Mouse (Mus musculus): Measurements from ENCODE around the gene Adgre1. TPM values are rescaled to one million over a fixed set of nuclear protein-coding genes. Genes with fewer than 3 reads are reported as not detected.

The Adgre1 gene
- polyA plus RNA-seq, 1 experiment from 2014 or later: 6.0 TPM

- Histone ChIP-seq H3K9me3 (ENCODE audit: low read length) (no peaks in the 10 kb centered on the region), H3K27me3 (replicated peaks; ENCODE audit: insufficient read depth, low read length) (no peaks in the 10 kb centered on the region), H3K4me1 (ENCODE audit: insufficient read depth, low read depth, low read length) (no peaks in the 10 kb centered on the region), H3K4me2 (replicated peaks; ENCODE audit: low read depth, low read length) (no peak overlapping the region), H3K27ac (ENCODE audit: low read length) (no peak overlapping the region), H3K36me3 (ENCODE audit: insufficient read depth, low read length) (no peaks in the 10 kb centered on the region), H3K9ac (replicated peaks; ENCODE audit: low read depth) (no peak overlapping the region), H3K4me3 (ENCODE audit: low read depth, low read length) (no peak overlapping the region)
- no peak for TF ChIP-seq CTCF (IDR thresholded peaks at IDR 0.05)
- TF ChIP-seq EP300 (IDR thresholded peaks at IDR 0.05): no peak
- WGBS: 51% methylated on average over 4 of the region's 4 CpGs
- DNase-seq (ENCODE audit: low spot score) (no peak), ATAC-seq (no peak)
These were observed 16.9 kb upstream of the Adgre1 start for GRCm38 (mm10) chr17:57341568-57341967.

GRCm38 (mm10) chr17:57344029-57344707 lies 14.3 kb upstream of the Adgre1 start:
- TF ChIP-seq CTCF (IDR thresholded peaks at IDR 0.05) (no peak), EP300 (IDR thresholded peaks at IDR 0.05) (no peak)
- Histone ChIP-seq H3K9ac (replicated peaks; ENCODE audit: low read depth) (no peak overlapping the region), H3K36me3 (ENCODE audit: insufficient read depth, low read length) (no peaks in the 10 kb centered on the region), H3K4me2 (replicated peaks; ENCODE audit: low read depth, low read length) (no peak overlapping the region), H3K27me3 (replicated peaks; ENCODE audit: insufficient read depth, low read length) (no peaks in the 10 kb centered on the region), H3K9me3 (ENCODE audit: low read length) (no peaks in the 10 kb centered on the region), H3K4me3 (ENCODE audit: low read depth, low read length) (no peak overlapping the region), H3K27ac (ENCODE audit: low read length) (no peak overlapping the region), H3K4me1 (ENCODE audit: insufficient read depth, low read depth, low read length) (no peaks in the 10 kb centered on the region)
- no peak for ATAC-seq
- DNase-seq (ENCODE audit: low spot score): no peak
- 65% methylated on average over 2 of the region's 2 CpGs for WGBS

- peak; percentile 58 for DNase-seq (ENCODE audit: low spot score)
- Histone ChIP-seq H3K36me3 (ENCODE audit: insufficient read depth, low read length) (no peaks in the 10 kb centered on the region), H3K4me2 (replicated peaks; ENCODE audit: low read depth, low read length) (no peak overlapping the region), H3K27ac (ENCODE audit: low read length) (no peak overlapping the region), H3K27me3 (replicated peaks; ENCODE audit: insufficient read depth, low read length) (no peaks in the 10 kb centered on the region), H3K4me1 (ENCODE audit: insufficient read depth, low read depth, low read length) (no peaks in the 10 kb centered on the region), H3K4me3 (ENCODE audit: low read depth, low read length) (no peak overlapping the region), H3K9me3 (ENCODE audit: low read length) (no peaks in the 10 kb centered on the region), H3K9ac (replicated peaks; ENCODE audit: low read depth) (no peak overlapping the region)
- TF ChIP-seq EP300 (IDR thresholded peaks at IDR 0.05) (no peak), CTCF (IDR thresholded peaks at IDR 0.05) (no peak)
- ATAC-seq: no peak
- WGBS: 60% methylated on average over 6 of the region's 6 CpGs
These were observed 11.5 kb upstream of the Adgre1 start for GRCm38 (mm10) chr17:57347017-57347416.

GRCm38 (mm10) chr17:57347781-57348180 lies 10.7 kb upstream of the Adgre1 start:
- TF ChIP-seq EP300 (IDR thresholded peaks at IDR 0.05) (no peak), CTCF (IDR thresholded peaks at IDR 0.05) (no peak)
- Histone ChIP-seq H3K9me3 (ENCODE audit: low read length) (no peaks in the 10 kb centered on the region), H3K9ac (replicated peaks; ENCODE audit: low read depth) (no peak overlapping the region), H3K27me3 (replicated peaks; ENCODE audit: insufficient read depth, low read length) (no peaks in the 10 kb centered on the region), H3K4me1 (ENCODE audit: insufficient read depth, low read depth, low read length) (no peaks in the 10 kb centered on the region), H3K36me3 (ENCODE audit: insufficient read depth, low read length) (no peaks in the 10 kb centered on the region), H3K4me3 (ENCODE audit: low read depth, low read length) (no peak overlapping the region), H3K4me2 (replicated peaks; ENCODE audit: low read depth, low read length) (no peak overlapping the region), H3K27ac (ENCODE audit: low read length) (no peak overlapping the region)
- DNase-seq (ENCODE audit: low spot score) (no peak), ATAC-seq (no peak)
- 65% methylated on average over 2 of the region's 2 CpGs for WGBS

GRCm38 (mm10) chr17:57349067-57349466 lies 9.4 kb upstream of the Adgre1 start:
- Histone ChIP-seq H3K9me3 (ENCODE audit: low read length) (no peaks in the 10 kb centered on the region), H3K4me3 (ENCODE audit: low read depth, low read length) (no peak overlapping the region), H3K4me1 (ENCODE audit: insufficient read depth, low read depth, low read length) (no peaks in the 10 kb centered on the region), H3K4me2 (replicated peaks; ENCODE audit: low read depth, low read length) (no peak overlapping the region), H3K9ac (replicated peaks; ENCODE audit: low read depth) (no peak overlapping the region), H3K27ac (ENCODE audit: low read length) (no peak overlapping the region), H3K27me3 (replicated peaks; ENCODE audit: insufficient read depth, low read length) (no peaks in the 10 kb centered on the region), H3K36me3 (ENCODE audit: insufficient read depth, low read length) (no peaks in the 10 kb centered on the region)
- no peak for ATAC-seq
- no peak for DNase-seq (ENCODE audit: low spot score)
- TF ChIP-seq CTCF (IDR thresholded peaks at IDR 0.05): no peak
- 59% methylated on average over 5 of the region's 5 CpGs for WGBS

GRCm38 (mm10) chr17:57350212-57350611 lies 8.3 kb upstream of the Adgre1 start:
- Histone ChIP-seq H3K4me2 (replicated peaks; ENCODE audit: low read depth, low read length) (no peak overlapping the region), H3K36me3 (ENCODE audit: insufficient read depth, low read length) (no peaks in the 10 kb centered on the region), H3K9me3 (ENCODE audit: low read length) (no peaks in the 10 kb centered on the region), H3K27me3 (replicated peaks; ENCODE audit: insufficient read depth, low read length) (no peaks in the 10 kb centered on the region), H3K4me3 (ENCODE audit: low read depth, low read length) (no peak overlapping the region), H3K27ac (ENCODE audit: low read length) (no peak overlapping the region), H3K4me1 (ENCODE audit: insufficient read depth, low read depth, low read length) (no peaks in the 10 kb centered on the region), H3K9ac (replicated peaks; ENCODE audit: low read depth) (no peak overlapping the region)
- WGBS: 86% methylated on average over 5 of the region's 5 CpGs
- DNase-seq (ENCODE audit: low spot score): no peak
- no peak for TF ChIP-seq CTCF (IDR thresholded peaks at IDR 0.05)
- no peak for TF ChIP-seq EP300 (IDR thresholded peaks at IDR 0.05)
- no peak for ATAC-seq

- no peak overlapping the region for H3K4me3 ChIP-seq (ENCODE audit: low read depth, low read length)
- no peaks in the 10 kb centered on the region for H3K27me3 ChIP-seq (replicated peaks; ENCODE audit: insufficient read depth, low read length)
- no peaks in the 10 kb centered on the region for H3K9me3 ChIP-seq (ENCODE audit: low read length)
- TF ChIP-seq CTCF (IDR thresholded peaks at IDR 0.05) (no peak), EP300 (IDR thresholded peaks at IDR 0.05) (no peak)
- no peaks in the 10 kb centered on the region for H3K36me3 ChIP-seq (ENCODE audit: insufficient read depth, low read length)
- DNase-seq (ENCODE audit: low spot score) (no peak), ATAC-seq (no peak)
- H3K4me1 ChIP-seq (ENCODE audit: insufficient read depth, low read depth, low read length): no peaks in the 10 kb centered on the region
- 84% methylated on average over 9 of the region's 9 CpGs for WGBS
- H3K4me2 ChIP-seq (replicated peaks; ENCODE audit: low read depth, low read length): no peak overlapping the region
- H3K9ac ChIP-seq (replicated peaks; ENCODE audit: low read depth): no peak overlapping the region
- no peak overlapping the region for H3K27ac ChIP-seq (ENCODE audit: low read length)
These were observed 7.4 kb upstream of the Adgre1 start for GRCm38 (mm10) chr17:57351107-57351506.

All from lung, postnatal 0 days (tissue).